Mouse (Mus musculus): ENCODE results near the gene Tmem33. TPM values are rescaled to one million over a fixed set of nuclear protein-coding genes. Genes with fewer than 3 reads are reported as not detected.

Gene Tmem33
- polyA plus RNA-seq, 1 experiment: 67.7 TPM

DNA sequence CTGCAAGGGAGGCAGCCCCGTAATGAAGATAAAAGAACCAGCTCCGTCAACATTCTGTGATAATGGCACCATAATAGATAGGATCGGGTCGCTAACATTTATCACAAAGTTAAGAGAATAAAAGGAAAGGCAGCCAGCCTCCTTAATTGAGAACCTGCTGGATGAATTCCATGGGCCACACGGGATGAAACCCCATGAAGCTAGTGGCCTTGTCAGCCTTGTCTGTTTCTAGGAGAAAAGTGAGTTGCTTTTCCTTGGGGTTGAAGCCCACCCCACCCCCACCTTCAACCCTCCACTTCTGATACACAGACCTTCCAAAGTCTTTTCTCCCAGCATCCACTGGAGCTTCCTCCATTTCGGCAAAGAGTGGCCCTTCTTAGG, 36.3 kb upstream of the Tmem33 start:
- H3K4me3 ChIP-seq (ENCODE audit: insufficient read depth, low read length): no peak overlapping the region
- TF ChIP-seq POLR2A (IDR thresholded peaks at IDR 0.05; ENCODE audit: extremely low read depth, insufficient read depth, low read length) (no peak), CTCF (IDR thresholded peaks at IDR 0.05; ENCODE audit: extremely low read depth, insufficient read depth, low read length) (no peak)

GRCm38 (mm10) chr5:67225758-67226157, 34.6 kb upstream of the Tmem33 start:
- TF ChIP-seq CTCF (IDR thresholded peaks at IDR 0.05; ENCODE audit: extremely low read depth, insufficient read depth, low read length): no peak
- TF ChIP-seq POLR2A (IDR thresholded peaks at IDR 0.05; ENCODE audit: extremely low read depth, insufficient read depth, low read length): no peak
- H3K27ac ChIP-seq (ENCODE audit: insufficient read depth, low read length): no peak overlapping the region
- no peaks in the 10 kb centered on the region for H3K4me1 ChIP-seq (ENCODE audit: control insufficient read depth, insufficient read depth, low read length)
- no peak overlapping the region for H3K4me3 ChIP-seq (ENCODE audit: insufficient read depth, low read length)

More for the DNA sequence above, 36.3 kb upstream of the Tmem33 start:
- H3K4me1 ChIP-seq (ENCODE audit: control insufficient read depth, insufficient read depth, low read length): no peaks in the 10 kb centered on the region
- no peak overlapping the region for H3K27ac ChIP-seq (ENCODE audit: insufficient read depth, low read length)

DNA sequence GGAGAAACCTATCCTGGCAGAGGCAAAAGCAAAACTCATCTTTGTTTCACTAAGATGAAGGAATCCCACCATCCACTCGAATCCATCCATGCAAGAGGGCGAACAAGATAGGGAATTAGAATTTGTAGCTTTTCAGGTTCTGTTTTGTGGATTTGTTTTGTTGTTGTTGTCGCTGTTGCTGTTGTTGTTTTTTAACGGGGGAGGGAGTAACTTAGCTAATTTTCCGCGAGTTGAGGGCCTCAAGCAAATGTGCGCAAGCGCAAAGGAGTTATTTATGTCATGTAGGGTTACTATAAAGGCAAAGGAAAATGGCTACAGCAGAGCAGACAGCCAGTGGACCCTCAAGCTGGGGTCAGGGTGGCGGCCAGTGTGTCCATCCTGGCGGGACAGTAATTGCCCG, 33.1 kb upstream of the Tmem33 start:
- TF ChIP-seq POLR2A (IDR thresholded peaks at IDR 0.05; ENCODE audit: extremely low read depth, insufficient read depth, low read length) (no peak), CTCF (IDR thresholded peaks at IDR 0.05; ENCODE audit: extremely low read depth, insufficient read depth, low read length) (no peak)
- Histone ChIP-seq H3K4me3 (ENCODE audit: insufficient read depth, low read length) (no peak overlapping the region), H3K27ac (ENCODE audit: insufficient read depth, low read length) (no peak overlapping the region), H3K4me1 (ENCODE audit: control insufficient read depth, insufficient read depth, low read length) (no peaks in the 10 kb centered on the region)

- H3K4me3 ChIP-seq (ENCODE audit: insufficient read depth, low read length): no peak overlapping the region
- no peak for TF ChIP-seq POLR2A (IDR thresholded peaks at IDR 0.05; ENCODE audit: extremely low read depth, insufficient read depth, low read length)
- TF ChIP-seq CTCF (IDR thresholded peaks at IDR 0.05; ENCODE audit: extremely low read depth, insufficient read depth, low read length): no peak
- H3K4me1 ChIP-seq (ENCODE audit: control insufficient read depth, insufficient read depth, low read length): no peaks in the 10 kb centered on the region
- no peak overlapping the region for H3K27ac ChIP-seq (ENCODE audit: insufficient read depth, low read length)
These were observed 32.5 kb upstream of the Tmem33 start for GRCm38 (mm10) chr5:67227682-67228444.

GRCm38 (mm10) chr5:67234682-67235081, 25.7 kb upstream of the Tmem33 start:
- no peak overlapping the region for H3K27ac ChIP-seq (ENCODE audit: insufficient read depth, low read length)
- no peak overlapping the region for H3K4me3 ChIP-seq (ENCODE audit: insufficient read depth, low read length)
- TF ChIP-seq CTCF (IDR thresholded peaks at IDR 0.05; ENCODE audit: extremely low read depth, insufficient read depth, low read length) (no peak), POLR2A (IDR thresholded peaks at IDR 0.05; ENCODE audit: extremely low read depth, insufficient read depth, low read length) (no peak)
- no peaks in the 10 kb centered on the region for H3K4me1 ChIP-seq (ENCODE audit: control insufficient read depth, insufficient read depth, low read length)

GRCm38 (mm10) chr5:67235462-67235861, 24.9 kb upstream of the Tmem33 start:
- TF ChIP-seq CTCF (IDR thresholded peaks at IDR 0.05; ENCODE audit: extremely low read depth, insufficient read depth, low read length) (no peak), POLR2A (IDR thresholded peaks at IDR 0.05; ENCODE audit: extremely low read depth, insufficient read depth, low read length) (no peak)

DNA sequence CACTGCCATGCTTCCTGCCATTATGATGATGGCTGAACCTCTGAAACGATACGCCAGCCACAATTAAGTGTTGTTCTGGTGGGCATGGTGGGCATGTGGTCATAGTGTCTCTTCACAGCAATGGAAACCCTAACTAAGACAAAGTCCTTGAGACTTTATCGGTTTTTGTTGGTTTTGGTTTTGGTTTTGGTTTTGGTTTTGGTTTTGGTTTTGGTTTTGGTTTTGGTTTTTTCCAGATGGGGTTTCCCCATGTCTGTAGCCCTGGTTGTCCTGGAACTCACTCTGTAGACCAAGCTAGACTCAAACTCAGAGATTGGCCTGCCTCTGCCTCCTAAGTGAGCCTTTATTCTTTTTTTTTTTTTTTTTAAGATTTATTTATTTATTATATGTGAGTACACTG, 23.8 kb upstream of the Tmem33 start:
- H3K4me3 ChIP-seq (ENCODE audit: insufficient read depth, low read length): no peak overlapping the region
- TF ChIP-seq CTCF (IDR thresholded peaks at IDR 0.05; ENCODE audit: extremely low read depth, insufficient read depth, low read length) (no peak), POLR2A (IDR thresholded peaks at IDR 0.05; ENCODE audit: extremely low read depth, insufficient read depth, low read length) (no peak)
- no peaks in the 10 kb centered on the region for H3K4me1 ChIP-seq (ENCODE audit: control insufficient read depth, insufficient read depth, low read length)
- H3K27ac ChIP-seq (ENCODE audit: insufficient read depth, low read length): no peak overlapping the region

More at GRCm38 (mm10) chr5:67235462-67235861, 24.9 kb upstream of the Tmem33 start:
- Histone ChIP-seq H3K4me1 (ENCODE audit: control insufficient read depth, insufficient read depth, low read length) (no peaks in the 10 kb centered on the region), H3K4me3 (ENCODE audit: insufficient read depth, low read length) (no peak overlapping the region), H3K27ac (ENCODE audit: insufficient read depth, low read length) (no peak overlapping the region)

- H3K4me3 ChIP-seq (ENCODE audit: insufficient read depth, low read length): no peak overlapping the region
- no peak overlapping the region for H3K27ac ChIP-seq (ENCODE audit: insufficient read depth, low read length)
- no peak for TF ChIP-seq CTCF (IDR thresholded peaks at IDR 0.05; ENCODE audit: extremely low read depth, insufficient read depth, low read length)
- no peak for TF ChIP-seq POLR2A (IDR thresholded peaks at IDR 0.05; ENCODE audit: extremely low read depth, insufficient read depth, low read length)
- no peaks in the 10 kb centered on the region for H3K4me1 ChIP-seq (ENCODE audit: control insufficient read depth, insufficient read depth, low read length)
These were observed 22.1 kb upstream of the Tmem33 start for GRCm38 (mm10) chr5:67238303-67238702.

DNA sequence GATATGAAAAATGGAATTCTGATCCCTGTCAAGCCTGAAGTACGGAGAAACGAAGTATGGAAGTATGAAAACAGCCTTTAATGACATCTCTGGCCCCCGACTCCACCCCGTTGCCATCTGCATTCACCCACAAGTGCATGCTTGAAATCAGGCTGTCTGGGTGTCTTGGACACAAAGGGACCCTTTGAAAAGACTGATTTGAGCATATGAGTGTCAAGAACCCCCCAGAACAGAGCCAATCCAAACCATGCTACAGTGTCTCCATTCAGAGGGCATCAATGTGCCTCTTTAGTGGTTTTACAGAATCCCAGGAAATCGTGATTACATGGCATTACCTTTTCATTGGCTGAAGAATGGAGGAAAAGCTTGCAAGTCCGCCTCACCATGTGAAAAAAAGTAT, 18.7 kb upstream of the Tmem33 start:
- H3K27ac ChIP-seq (ENCODE audit: insufficient read depth, low read length): no peak overlapping the region
- H3K4me1 ChIP-seq (ENCODE audit: control insufficient read depth, insufficient read depth, low read length): no peaks in the 10 kb centered on the region
- no peak overlapping the region for H3K4me3 ChIP-seq (ENCODE audit: insufficient read depth, low read length)
- no peak for TF ChIP-seq POLR2A (IDR thresholded peaks at IDR 0.05; ENCODE audit: extremely low read depth, insufficient read depth, low read length)
- TF ChIP-seq CTCF (IDR thresholded peaks at IDR 0.05; ENCODE audit: extremely low read depth, insufficient read depth, low read length): no peak

GRCm38 (mm10) chr5:67243231-67243630, 17.1 kb upstream of the Tmem33 start:
- Histone ChIP-seq H3K4me3 (ENCODE audit: insufficient read depth, low read length) (no peak overlapping the region), H3K4me1 (ENCODE audit: control insufficient read depth, insufficient read depth, low read length) (no peaks in the 10 kb centered on the region), H3K27ac (ENCODE audit: insufficient read depth, low read length) (no peak overlapping the region)
- TF ChIP-seq CTCF (IDR thresholded peaks at IDR 0.05; ENCODE audit: extremely low read depth, insufficient read depth, low read length) (no peak), POLR2A (IDR thresholded peaks at IDR 0.05; ENCODE audit: extremely low read depth, insufficient read depth, low read length) (no peak)

Data from cortical plate, adult 2 months (tissue).